Mouse (Mus musculus) right cerebral cortex, postnatal 10 days (tissue): ENCODE data around the gene Mrps25.

Experiments used
- DNase-seq, 2 experiments: peaks; one replicate each; pipeline ENCODE4 v3.0.0; 2021; ENCODE audit warnings: low spot score in 2 of 2

The Mrps25 gene

DNA sequence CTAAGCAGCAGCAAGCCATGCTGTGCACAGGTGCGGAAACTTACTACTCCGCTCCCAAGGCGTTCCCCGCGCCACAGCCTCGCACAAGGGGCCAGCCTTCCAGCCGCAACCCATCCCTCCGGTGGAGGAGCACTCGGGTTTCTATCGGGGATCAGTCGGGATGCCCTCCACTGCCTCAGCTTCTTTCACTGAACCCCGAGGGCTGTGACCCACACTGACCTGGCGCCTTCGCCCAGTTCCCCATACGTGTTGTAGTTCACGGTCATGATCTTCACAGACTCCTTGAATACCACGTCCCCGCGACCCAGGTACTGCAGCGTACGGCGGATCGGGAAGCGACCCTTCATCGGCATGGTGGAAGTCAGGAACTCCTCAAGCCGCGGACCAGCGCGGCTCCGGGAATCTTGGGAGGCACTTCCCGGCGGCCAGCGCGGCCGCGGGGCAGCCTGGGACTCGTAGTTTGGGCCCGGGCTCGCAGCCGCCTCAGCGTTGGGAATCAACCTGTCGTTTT is at the start of gene Mrps25:
TSS of gene Mrps25 (minus strand) at position 413 of the 511 bp plus-strand sequence.
- peak; percentile 86 to 88 for DNase-seq

DNA sequence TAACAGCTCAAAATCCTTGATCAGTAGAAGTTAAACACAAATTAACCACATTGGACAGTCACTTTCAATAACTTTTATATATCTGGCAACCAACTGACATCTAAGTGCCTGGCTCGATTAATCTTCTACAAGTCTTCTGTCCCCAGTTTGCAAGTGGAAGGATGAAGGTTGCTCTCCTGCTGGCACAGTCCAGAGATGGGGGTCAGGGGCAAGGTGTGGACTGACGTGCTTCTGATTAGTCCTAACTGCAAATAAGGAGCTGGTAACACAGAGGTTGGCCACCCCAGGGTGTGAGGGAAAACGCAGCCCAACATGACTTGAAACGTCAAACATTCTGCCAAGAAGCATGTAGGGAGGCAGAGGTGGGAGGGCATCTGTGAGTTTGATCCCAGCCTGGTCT is 47.9 kb upstream of the Mrps25 start:
- DNase-seq, result no peak

DNA sequence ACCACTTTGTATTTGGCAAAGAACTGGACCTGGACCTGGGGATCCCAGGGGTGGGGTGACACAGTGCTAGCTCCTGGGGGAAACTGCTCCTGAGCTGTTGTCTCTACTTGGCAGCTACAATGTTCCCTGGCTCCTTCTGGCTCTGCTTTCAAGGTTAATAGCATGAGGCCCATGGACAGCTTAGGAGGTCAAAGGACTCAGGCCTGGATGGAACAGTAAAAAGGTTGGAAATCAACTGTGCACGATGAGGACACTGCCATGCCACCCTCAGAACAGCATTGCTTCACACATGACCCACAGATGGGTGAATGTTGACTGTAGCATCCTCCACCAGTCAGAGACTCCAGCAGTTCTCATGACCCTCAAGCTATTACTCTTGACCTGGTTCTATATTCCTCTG is 47.5 kb upstream of the Mrps25 start:
- no peak for DNase-seq

DNA sequence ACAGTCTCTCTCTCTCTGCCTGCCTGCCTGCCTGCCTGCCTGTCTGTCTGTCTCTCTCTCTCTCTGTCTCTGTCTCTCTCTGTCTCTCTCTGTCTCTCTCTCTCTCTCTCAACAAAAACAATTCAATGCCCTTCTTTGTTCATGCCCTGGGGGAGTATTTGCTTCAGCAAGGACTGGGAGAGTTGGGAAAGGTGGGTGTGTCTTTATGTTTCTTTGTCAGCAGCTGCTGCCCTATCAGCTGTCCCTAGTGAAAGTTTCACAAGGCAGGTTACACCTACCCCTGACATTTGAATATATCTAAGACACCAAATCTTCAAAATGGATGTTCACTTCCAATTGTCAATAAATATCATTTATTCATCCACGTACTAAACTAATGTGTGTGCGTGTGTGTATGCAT is 45.8 kb upstream of the Mrps25 start:
- DNase-seq, result no peak

- DNase-seq, result no peak
Measured at GRCm38 (mm10) chr6:92229103-92229502, 45.3 kb upstream of the Mrps25 start.

GRCm38 (mm10) chr6:92224981-92225380 is 41.1 kb upstream of the Mrps25 start:
- peak; percentile 35 to 64 for DNase-seq

DNA sequence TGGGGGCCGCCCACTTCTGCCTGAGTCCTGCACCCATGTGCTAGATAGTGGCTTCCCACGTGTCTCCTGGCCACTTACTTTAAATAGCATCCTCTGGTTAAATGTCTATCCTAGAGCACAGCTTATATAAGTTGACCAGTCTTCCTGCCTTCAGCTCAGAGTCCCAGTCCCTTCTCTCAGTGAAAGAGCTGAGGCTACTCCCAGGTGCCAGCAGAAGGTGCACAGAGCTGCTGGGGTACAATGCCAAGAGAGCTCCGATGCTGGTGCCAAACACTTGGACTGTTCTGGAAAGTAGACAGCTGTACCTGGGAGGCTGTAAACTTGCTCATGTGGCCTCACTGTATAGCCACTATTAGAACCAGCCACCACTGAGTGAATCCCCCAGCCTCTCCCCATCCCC is 38.2 kb upstream of the Mrps25 start:
- DNase-seq, result no peak

- DNase-seq, result no peak
Measured at GRCm38 (mm10) chr6:92221604-92222003, 37.8 kb upstream of the Mrps25 start.

- peak; percentile 57 to 64 for DNase-seq
Measured at GRCm38 (mm10) chr6:92219445-92219844, 35.6 kb upstream of the Mrps25 start.

DNA sequence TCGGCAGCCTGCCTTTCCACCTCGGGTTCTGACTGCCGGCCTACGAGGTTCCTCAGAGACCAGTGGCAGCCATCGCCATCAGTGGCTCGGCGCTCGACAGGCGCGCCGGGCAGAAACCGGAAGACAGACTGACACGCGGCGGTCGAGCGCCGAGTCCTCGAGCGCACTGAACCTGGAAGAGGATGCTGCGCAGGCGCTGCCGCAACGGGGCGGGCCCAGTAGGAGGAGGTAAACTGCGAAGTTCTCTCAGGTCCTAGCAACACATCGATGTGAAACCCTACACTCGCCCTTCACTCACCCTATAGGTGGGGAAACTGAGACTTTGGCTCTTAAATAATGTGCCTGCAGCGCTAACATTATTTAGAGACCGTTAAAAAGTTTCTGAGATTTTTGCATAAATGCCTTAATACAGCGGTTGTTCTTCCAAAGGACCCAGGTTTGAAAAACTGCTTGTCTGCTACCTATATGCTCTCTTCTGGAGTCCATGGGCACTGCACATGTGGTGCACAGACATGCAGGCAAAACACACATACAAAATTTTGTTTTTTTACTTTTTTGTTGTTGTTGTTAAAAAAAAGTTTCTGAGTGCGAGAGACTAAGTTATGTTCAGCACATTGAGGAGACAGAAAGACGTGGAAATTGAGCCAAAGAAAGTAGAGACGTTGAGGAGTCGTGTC is 31.1 kb upstream of the Mrps25 start, which contains the start of gene Rbsn:
TSS of gene Rbsn (minus strand) at position 153 of the 677 bp plus-strand sequence.
- DNase-seq, result peak; percentile 95

DNA sequence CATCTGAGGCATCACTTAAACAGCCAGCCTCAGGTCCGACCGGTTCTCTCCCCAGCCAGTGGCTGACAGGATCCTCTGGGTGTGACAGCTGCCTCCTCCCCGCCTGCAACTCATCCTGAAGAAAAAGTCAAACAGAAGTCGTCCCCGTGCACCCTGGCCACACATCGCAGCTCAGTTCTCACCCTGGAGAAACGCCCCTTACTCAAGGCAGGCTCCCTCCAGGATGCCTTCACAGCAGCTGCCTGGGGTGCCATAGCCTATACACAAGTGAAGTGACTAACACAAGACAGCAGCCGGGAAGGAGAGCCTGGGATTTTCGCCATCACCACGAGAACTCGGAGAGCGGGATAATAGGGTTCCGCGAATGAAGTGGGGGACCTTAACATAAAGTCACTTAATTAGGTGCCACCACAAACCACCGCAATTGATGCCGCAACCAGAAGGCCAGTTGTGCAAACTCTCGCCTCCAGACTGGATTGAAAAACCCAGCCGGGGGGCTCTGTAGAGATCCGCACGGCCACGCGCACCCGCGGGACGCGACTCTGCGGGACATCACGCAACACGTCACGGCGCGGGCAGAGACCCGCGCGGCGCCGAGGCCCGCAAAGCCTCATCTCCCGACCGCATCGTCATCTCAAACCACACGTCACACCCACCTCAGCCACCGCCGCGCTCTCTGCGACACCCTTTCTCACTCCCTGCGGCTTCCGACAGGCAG is 30.4 kb upstream of the Mrps25 start:
- DNase-seq, result peak; percentile 29 to 39

DNA sequence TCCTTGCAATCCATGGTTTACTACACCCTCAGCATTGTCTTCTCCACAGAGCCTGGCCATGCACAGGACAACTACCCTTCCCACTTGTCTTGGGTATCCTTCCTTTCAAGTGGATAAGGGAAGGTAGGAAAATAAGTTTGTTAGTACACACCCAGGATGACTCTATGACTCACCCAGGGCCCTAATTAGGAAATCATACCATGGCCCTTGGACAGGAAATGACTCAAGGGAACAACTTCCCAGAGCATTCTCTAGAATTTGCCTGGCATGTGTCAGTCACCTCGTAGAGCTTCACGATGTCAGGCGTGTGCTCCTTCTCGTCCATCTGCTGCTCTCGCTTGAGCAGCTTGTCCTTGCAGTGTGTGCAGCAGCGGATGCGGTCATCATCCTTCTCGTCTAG is 15.6 kb upstream of the Mrps25 start:
- DNase-seq, result no peak

GRCm38 (mm10) chr6:92184178-92184577 is 345 bp upstream of the Mrps25 start:
- no peak for DNase-seq

DNA sequence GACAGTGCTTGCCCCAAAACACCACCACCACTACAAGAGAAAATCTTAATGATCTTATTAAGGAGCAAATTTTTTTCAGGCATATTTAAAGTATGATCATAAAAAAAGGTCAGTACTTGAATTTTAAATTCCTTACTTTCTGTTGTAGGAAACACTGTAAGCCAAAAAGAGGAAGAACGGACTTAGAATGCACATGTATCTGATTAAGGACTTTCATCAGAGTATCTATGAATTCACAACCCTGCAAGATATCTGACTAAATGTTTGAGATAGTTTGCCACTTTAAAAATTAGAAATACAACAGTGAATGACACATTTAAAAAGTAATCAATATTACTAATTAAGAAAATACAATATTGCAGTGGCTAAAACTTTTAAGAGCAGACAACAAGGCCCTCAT is 7.4 kb downstream of the Mrps25 start:
- no peak for DNase-seq

DNA sequence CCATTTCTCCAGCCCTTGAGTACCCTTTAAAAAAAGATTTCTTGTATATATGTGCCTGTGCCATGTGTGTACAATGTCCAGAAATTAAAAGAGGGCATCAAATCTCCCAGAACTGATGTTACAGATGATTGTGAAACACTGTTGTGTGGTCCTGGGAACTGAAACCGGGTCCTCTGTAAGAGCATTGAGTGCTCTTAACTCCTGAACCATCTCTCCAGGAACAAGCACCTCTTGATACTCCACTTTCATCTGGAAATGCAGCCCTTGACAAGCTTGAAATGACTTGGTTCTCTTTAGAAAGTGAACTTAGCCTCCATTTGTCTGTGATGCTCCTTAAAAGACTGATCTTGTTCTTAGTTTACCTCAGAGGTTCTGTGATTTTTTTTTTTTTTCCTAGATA is 21.1 kb downstream of the Mrps25 start:
- no peak for DNase-seq

DNA sequence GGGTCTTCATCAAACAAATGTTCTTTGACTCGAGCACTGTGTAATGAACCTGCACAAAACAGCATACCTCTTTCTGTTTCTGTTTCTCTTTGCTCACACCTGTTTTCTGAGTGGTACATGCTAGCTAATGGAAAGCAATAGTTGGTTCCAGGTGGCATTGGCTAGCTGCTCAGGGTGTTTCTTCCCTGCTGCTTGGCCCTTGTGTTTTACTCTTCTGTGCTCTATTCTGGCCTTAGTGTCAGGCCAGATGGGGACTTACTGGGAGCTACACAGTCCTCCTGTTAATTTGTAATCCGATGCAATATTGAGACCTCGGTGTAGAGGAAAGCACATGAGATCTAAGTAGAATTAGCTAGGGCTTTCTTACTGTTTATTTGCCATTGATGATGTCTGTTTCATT is 25.0 kb downstream of the Mrps25 start:
- peak in 1 of 2 experiments; percentile 9 for DNase-seq

GRCm38 (mm10) chr6:92153774-92154173 is 30.1 kb downstream of the Mrps25 start:
- no peak for DNase-seq

- DNase-seq, result no peak
Measured at GRCm38 (mm10) chr6:92145881-92146280, 38.0 kb downstream of the Mrps25 start.

DNA sequence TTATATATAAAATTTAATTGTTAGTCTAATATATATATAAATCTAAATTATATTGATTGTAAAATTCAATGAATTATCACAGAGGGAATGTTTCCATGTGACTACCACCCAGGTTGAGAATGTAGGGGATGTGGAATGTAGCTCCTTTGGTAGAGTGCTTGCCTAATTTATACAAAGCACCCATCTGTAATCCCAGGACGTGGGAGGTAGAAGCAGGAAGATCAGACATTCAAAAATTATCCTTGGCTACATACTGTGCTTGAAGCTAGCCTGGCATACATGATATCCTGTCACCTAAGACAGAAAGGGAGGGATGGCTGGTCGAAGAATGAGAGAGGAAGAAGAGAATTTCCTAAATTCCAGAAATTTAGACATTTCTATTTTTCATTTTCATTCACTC is 47.5 kb downstream of the Mrps25 start:
- DNase-seq, result no peak

- DNase-seq, result no peak
Measured at GRCm38 (mm10) chr6:92133617-92134016, 50.2 kb downstream of the Mrps25 start.

DNA sequence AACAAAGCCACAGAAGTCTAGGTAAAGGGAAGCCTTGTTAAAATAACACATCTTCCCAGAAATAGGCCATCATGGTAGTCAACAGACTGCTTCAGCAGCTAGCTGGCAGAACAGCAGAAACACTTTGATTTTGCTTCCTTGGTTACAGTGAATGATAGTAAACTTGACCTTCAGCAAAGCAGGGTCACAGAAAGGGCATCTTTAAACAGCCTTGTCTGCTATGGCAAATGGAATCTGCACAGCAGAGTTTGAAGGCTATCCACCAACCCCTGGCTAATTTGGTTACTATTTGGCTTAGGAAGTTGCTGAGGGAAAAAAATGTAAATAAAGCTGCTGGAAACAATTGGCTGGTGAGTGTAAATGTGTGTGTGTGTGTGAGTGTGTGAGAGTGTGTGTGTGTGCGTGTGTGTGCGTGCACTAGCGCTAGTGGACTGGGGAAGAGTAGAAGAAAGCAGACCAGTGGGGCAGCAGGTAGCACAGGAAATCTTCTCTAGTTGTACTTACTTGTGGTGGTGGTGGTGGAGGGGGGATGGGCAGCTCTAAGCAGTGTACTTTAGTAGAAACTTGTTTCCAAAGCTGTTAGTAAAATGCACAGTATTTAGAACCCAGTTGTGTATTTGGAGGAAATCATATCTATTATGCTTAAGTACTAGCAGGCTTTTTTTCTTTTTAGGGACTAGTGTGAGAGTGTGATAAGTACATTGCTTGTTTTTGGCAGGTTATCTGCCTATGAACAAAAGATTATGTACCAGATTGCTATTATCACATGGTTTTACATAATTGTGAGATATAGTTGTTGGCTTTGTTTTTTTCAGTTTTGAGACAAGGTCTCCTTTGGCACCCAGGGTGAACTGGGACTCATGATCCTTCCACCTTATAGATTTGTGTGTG is 51.6 kb downstream of the Mrps25 start:
- DNase-seq, result no peak

DNA sequence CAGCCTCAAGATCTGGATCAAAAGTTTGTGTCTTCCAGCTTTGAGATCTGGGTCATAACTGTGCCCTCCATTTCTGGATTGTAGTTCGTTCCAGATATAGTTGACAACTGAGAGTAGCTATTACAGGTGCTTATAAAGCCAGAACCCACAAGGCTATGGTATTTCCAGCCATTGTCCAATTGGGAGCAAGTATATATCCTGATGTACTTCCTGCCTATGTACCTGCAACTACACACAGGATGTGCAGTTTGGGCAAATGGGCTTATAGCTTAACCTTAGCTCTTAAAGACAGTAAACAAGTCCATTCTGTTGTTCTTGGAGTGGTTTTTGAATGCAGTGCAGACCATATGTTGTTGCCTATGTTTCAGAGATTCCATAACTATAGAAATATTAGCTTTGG is 52.4 kb downstream of the Mrps25 start:
- DNase-seq, result no peak
